Mouse (Mus musculus) G1E-ER4 (cell line): ENCODE data around the gene Scamp4. TPM values are rescaled to one million over a fixed set of nuclear protein-coding genes. Genes with fewer than 3 reads are reported as not detected.
"Not testable (repeated sequence)": the region's sequence is repeated elsewhere in the genome, so short reads cannot be mapped to it uniquely, and the experiment has no call there.

Experiments
- GATA1 ChIP-seq: IDR thresholded peaks from one replicate; pipeline ENCODE4 v1.8.0; 2012; ENCODE audit warnings: low read length, inconsistent platforms
- polyA plus RNA-seq: library from polyadenylated mRNA; stranded (reverse); fragments of >175 nt; gene quantifications from 2 replicates; pipeline ENCODE4 v1.2.3, GENCODE M21; 2012

Gene Scamp4
- polyA plus RNA-seq, 1 experiment: 68.3 TPM

DNA sequence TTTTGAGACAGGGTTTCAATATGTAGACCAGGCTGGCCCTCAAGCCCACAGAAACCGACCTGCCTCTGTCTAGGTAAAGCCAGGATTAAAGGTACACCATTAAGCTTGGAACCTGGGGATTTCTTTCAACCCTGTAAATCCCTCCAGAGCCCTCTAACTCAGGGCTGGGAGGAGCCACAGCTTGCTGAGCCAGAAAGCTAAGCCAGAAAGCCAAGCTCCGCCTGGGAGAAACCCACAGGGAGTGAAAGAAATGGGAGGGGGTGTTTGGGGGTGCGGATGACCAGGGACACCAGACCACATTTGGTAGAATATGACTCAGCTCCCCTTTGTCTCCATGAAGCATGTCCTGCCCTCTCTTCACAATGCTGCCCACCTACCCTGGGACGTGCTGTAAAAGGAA, 6.4 kb upstream of the Scamp4 start:
- no peak for TF ChIP-seq GATA1

DNA sequence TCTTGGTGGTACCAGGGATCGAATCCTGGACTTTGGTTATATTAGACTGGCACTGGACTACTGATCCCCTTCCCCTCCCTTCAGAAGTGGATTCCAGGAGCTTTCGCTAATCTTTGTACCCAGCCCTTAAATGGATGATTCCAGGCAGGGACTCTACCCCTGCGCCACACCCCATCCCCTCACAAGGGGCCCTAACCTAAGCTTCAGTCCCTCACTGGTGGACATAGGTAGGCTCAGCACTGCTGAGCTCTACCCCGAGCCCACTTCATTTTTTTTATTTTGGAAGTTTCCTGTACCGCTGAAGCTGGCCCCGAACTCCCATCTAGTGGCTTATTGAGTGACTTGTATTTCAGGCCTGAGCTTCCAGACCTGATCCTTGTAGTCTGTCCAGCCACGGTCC, 692 bp downstream of the Scamp4 start:
- no peak for TF ChIP-seq GATA1

DNA sequence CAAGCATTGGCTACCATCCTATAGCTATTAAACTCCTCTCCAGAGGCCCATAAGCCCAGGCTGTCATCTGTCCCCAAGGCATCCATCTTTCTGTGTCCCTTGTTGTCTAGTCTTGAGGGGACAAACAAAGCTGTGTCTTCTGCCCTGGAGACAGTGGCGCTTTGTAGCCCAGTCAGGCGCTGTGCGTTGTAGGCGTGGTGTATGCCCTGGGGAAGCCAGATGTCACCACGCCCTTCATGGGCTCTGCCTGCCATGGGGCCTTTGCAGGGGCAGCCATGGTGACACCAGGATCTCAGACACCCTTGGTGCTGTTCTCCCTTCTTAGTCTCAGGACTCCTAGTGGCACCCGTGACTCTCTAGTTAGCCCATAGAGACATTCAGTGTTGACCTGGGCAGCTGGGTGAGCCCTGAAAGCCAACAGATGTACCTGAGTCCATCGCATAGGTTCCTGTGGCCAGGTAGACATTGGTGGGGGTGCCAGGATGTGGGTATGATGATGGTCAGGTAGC, 1.4 kb downstream of the Scamp4 start:
- TF ChIP-seq GATA1: no peak

DNA sequence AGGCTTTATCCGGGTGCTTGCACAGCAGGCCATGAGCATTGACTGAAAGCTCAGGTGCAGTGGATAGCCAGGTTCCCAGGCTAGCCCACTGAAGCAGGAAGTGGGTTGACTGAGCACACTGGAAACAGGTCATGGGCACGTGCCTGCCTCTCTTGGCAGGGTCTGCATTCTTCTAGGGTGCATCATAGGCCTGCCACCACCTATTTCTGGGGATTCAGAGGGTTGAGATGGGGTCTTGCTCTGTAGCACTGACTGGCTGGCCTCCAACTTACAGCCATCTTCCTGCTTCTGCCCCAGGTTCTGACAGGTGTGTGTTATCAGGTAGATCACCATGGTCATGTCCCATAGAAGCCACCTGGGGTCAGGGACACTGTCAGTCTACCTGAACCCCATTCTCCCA, 2.3 kb downstream of the Scamp4 start:
- no peak for TF ChIP-seq GATA1

DNA sequence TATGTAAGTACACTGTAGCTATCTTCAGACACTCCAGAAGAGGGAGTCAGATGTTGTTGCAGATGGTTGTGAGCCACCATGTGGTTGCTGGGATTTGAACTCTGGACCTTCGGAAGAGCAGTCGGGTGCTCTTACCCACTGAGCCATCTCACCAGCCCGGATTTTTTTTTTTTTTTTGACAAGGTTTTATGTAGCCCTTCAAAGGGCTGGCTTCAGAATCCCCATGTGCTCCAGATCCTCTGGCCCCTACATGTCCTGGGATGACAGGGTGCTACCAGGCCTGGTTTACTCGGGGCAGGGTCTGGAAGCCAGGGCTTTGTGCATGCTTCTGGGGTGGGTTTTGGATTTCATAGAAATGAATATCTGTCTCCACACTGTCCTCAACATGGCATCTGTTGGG, 3.0 kb downstream of the Scamp4 start, which contains the start of gene Gm49322:
Gene Gm49322, plus strand, starts transcription at position 301 of the 400 bp plus-strand sequence.
- not testable (repeated sequence) for TF ChIP-seq GATA1

GRCm38 (mm10) chr10:80606306-80606705, 3.6 kb downstream of the Scamp4 start:
- TF ChIP-seq GATA1: no peak

GRCm38 (mm10) chr10:80606737-80607350, 4.2 kb downstream of the Scamp4 start:
- no peak for TF ChIP-seq GATA1

DNA sequence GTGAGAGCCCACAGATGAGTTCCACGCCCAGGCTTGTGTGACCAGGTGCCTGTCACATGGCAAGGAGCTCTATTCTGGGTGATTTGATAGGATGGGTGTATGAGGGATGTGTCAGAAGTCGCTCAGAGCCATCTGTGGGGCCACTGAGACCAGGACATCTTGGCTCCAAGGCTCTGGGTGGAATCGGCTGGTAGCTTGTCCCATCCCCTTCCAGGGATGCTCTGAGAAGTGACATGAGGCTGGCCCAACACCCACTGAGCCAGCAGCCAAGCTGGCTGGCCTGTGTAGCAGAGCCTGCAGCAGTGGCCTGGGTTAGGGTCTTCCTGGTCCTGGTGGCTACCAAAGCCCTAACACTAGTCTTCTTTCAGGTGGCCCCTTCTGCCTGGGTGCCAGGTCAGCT, 5.8 kb downstream of the Scamp4 start:
- no peak for TF ChIP-seq GATA1

- no peak for TF ChIP-seq GATA1
Observed at GRCm38 (mm10) chr10:80609269-80609924, 6.7 kb downstream of the Scamp4 start.

- TF ChIP-seq GATA1: no peak
Observed at GRCm38 (mm10) chr10:80610116-80610785, 7.6 kb downstream of the Scamp4 start.

DNA sequence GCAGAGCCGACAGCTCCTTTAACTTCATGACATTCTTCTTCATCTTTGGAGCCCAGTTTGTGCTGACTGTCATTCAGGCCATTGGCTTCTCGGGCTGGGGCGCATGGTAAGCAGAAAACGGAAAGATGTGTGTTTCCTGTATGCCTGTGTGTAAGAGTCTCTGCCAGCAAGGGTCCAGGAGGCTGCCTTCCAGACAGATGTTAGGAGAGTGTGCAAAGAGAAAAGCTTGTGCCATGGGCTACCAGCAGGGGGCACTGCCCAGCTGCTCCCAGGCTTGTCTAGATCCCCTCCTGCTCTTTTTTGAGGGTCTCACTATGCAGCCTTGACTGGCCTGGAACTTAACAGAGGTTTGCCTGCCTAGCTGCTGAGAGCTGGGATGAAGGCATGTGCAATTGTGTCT, 8.4 kb downstream of the Scamp4 start:
- TF ChIP-seq GATA1: no peak

DNA sequence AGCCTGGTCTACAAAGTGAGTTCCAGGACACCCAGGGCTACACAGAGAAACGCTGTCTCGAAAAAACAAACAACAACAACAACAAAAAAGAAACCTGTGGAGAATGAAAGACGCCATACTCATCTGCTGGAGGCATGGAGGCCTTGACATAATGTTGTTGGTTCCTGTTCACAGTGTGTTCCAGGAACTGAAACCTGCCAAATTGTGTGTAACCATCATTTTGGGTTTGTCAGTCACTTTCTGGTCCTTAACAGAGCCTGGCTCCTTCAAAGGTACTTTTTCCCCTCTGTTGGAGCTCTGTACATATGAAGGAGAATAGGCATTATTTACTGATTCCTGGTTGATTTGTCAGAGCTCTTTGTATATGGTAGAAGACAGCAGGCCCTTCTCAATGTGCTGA, 9.2 kb downstream of the Scamp4 start:
- TF ChIP-seq GATA1: no peak

GRCm38 (mm10) chr10:80613821-80614220, 11.1 kb downstream of the Scamp4 start:
- TF ChIP-seq GATA1: no peak

- no peak for TF ChIP-seq GATA1
Observed at GRCm38 (mm10) chr10:80614351-80614750, 11.7 kb downstream of the Scamp4 start.

DNA sequence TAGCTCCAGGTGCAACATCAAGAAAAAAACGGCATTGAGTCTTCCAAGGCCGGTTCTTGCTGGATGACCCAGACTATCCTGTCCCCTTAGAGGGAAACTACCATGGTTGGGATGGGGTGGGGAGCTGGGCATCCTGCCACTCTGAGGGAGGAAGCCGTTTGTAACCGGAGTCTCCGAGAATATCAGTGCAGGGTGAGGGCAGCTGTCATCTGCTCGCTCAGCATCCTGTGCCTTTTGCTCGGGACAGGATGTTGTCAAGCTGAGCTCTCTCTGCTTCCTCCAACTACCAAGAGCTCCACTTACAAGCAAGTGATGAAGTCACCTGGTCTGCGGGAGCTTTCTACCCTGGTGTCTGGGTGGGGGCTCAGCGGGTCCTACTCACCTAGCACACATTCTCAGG, 15.5 kb downstream of the Scamp4 start:
- no peak for TF ChIP-seq GATA1

DNA sequence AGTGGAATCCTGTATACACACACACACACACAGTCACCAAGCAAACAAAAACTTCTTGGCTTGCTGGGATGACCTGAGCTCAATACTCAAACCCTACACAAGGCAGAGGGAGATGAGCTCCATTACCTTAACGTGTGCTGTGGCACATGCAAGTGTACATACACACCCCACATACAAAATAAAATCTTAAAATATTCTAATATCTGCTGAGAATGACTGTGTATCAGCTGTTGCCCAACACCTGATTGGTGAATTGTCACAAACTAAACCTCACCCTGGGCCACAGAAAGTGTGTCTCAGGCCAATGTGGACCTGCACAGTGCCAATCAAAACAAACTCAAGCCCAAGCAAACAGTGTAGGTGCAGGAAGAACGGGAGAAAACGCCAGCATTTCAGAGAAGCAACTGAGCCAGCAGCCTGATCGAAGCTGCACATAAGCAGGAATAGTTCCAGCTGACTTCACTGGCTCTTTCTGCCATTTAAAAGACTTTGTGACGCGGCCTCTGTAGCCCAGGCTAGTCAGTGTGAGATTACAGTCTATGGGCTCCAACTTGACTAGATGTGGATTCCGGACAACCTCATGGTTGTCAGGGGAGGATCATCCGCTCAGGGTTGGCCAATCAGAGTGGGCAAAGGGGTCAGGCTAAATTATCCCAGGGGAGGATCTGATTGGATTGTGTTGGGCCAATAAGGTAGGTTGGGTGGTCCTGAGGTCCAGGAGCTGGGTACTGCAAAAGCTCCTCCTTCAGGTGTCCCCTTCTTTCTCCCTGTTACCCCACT, 17.0 kb downstream of the Scamp4 start:
- TF ChIP-seq GATA1: no peak

- no peak for TF ChIP-seq GATA1
Observed at GRCm38 (mm10) chr10:80620365-80620764, 17.7 kb downstream of the Scamp4 start.
